Mouse (Mus musculus) CD4-positive, CD25-positive, alpha-beta regulatory T cell (primary cell): ENCODE measurements around the gene Mael. TPM values are rescaled to one million over a fixed set of nuclear protein-coding genes. Genes with fewer than 3 reads are reported as not detected.

ENCODE experiments used
- polyA plus RNA-seq: library from polyadenylated mRNA; unstranded; fragments of 100-300 nt; shearing (Covaris generic); gene quantifications from one replicate; pipeline ENCODE4 v1.2.1, GENCODE M21; 2017

Mael gene
- not detected for polyA plus RNA-seq

GRCm38 (mm10) chr1:166238315-166238969 lies at the start of gene Mael:
Gene Mael, minus strand, starts transcription at chr1:166238747.

DNA sequence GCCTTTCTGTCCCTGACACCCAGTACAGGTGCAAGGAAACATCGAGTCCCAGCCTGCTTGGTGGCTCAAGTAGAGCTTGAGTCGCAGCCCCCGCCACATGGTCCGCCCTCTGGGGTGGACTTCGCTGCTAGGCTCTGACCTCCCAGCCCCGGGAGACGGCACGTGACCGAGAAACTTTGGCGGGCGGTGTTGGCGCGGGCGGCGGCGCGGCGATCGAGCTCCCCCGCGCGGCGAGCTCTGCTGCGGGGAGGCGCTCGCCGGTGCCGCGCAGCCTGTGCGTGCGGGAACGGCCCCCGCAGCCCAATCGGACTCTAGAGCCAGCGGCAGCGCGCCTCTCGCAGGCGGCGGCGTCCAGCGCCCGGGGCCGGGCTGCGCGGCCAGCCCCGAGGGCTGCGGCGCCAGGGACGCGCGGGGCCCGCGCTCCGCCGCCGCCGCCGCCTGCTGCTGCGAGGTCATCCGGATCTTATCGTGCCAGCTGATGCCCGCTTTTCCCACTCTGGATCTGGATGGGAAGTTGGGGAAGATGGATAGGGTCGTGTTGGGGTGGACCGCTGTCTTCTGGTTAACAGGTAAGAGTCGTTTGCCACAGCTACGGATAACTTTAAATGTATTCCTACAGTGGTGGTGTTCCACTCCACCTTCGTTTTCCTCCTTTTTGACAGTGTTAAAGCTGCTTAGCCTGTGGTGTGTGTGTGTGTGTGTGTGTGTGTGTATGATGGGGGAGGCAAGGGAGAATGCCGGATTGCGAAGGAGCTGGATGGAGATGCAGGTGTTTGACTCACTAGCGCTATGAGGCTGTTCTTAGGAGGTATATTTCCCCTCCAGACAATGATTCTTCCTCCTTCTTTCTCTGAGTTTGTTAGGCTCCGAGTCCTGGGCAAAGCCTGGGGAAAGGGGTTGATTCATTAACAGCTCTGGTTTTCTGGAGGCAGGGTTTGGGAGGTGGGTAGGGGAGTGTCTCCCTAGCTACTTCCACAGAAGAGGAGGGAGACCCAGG lies 15.6 kb upstream of the Mael start, which contains the start of gene Ildr2:
Ildr2 (plus strand) TSS at position 242 of the 997 bp plus-strand sequence.

Other genes starting within 250 kb of the Mael start
- 32.5 TPM for gene Pou2f1, start 236.1 kb downstream of the Mael start, polyA plus RNA-seq
- not detected for gene Dusp27, start 110.8 kb downstream of the Mael start, polyA plus RNA-seq
- not detected for gene Gpa33, start 108.5 kb downstream of the Mael start, polyA plus RNA-seq
- gene Ildr2, start 15.4 kb upstream of the Mael start, polyA plus RNA-seq, result not detected
- gene Tada1, start 140.3 kb upstream of the Mael start, polyA plus RNA-seq, result 53.3 TPM
- 5.7 TPM for gene Pogk, start 171.1 kb upstream of the Mael start, polyA plus RNA-seq